Mouse (Mus musculus): Measurements from ENCODE around the gene Neurl2.

DNA sequence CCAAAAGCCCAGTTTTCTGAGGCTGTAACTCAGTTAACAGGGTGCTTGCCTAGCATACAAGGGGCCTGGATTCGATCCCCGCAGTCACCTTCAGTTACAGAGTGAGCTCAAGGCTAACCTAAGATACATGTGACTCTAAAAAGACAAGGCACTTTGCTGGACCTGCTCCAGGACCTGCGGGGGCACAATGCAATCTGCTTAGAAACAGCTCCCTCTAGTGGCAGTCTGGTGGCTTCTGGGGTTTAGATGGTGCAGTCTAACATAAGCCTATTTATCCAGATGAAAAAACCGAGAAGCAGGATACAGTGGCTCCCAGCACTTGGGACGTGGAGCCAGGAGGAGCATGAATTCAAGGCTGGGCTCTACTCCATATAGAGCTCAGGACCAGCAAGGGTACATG, 39.0 kb downstream of the Neurl2 start:
- TF ChIP-seq POLR2A (IDR thresholded peaks at IDR 0.05; ENCODE audit: low read depth, low read length) (no peak), CTCF (conservative IDR thresholded peaks at IDR 0.05; ENCODE audit: insufficient read depth, insufficient read length, low read depth, low read length) (peak; percentile 86)

Data from kidney, adult 2 months (tissue).